Mouse (Mus musculus) pancreas, adult 10 weeks (tissue): Measurements from ENCODE around the gene Gm7954. TPM values are rescaled to one million over a fixed set of nuclear protein-coding genes. Genes with fewer than 3 reads are reported as not detected.

Source experiments
- polyA plus RNA-seq: library from polyadenylated mRNA; stranded (reverse); fragments of 350-450 nt; fragmentation: Illumina TruSeq; extraction: RNeasy Lipid Tissue Mini Kit (QIAGEN cat#74804); gene quantifications from one replicate; pipeline ENCODE4 v1.2.3, GENCODE M21; 2015; ENCODE audit warnings: low read depth, low replicate concordance; ENCODE audit not compliant: insufficient read depth

The Gm7954 gene
- polyA plus RNA-seq = not detected

DNA sequence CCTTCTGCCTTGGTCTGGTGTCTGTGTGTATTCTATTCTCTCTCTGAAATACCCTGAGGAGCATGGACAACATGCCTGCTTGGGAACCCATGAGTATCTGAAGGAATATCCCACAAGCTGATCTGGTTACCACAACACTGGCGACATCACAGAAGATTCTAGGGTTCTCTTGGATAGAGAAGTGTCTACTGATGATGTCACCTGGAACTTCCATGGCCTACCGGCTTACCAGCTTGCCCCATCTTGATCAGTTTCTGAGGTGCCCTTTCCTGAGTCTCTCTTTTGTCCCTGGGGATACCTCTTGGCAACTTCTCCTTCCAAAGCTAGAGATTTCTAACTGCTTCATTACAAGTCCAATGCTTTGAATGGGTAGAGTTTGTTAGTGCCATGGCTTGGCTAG lies at the start of gene Gm7954:
TSS of gene Gm7954 (minus strand) at position 101 of the 400 bp plus-strand sequence.

DNA sequence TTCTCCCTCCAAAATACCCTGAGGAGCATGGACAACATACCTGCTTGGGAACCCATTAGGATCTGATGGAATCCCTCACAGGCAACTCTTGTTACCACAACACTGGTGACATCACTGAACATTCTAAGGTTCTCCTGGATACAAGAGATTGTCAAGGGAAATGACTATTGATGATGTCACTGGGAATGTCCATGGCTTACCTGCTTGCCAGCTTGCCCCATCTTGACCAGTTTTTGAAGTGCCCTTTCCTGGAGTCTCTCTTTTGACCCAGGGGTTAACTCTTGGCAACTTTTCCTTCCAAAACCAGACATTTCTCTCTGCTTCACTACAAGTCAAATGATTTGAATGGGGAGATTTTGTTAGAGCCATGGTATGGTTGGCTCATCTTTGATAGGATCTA lies 36.1 kb upstream of the Gm7954 start, which contains the start of gene Gm3486:
TSS of gene Gm3486 (minus strand) at position 101 of the 400 bp plus-strand sequence.

DNA sequence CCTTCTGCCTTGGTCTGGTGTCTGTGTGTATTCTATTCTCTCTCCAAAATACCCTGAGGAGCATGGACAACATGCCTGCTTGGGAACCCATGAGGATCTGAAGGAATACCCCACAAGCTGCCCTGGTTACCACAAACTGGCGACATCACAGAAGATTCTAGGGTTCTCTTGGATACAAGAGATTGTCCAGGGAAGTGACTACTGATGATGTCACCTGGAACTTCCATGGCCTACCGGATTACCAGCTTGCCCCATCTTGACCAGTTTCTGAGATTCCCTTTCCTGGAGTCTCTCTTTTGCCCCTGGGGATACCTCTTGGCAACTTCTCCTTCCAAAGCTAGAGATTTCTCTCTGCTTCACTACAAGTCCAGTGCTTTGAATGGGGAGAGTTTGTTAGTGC lies 45.1 kb downstream of the Gm7954 start, which contains the start of gene Gm6482:
TSS of gene Gm6482 (minus strand) at position 101 of the 400 bp plus-strand sequence.

Other genes starting within 250 kb of the Gm7954 start
- not detected for gene Gm2832, start 174.7 kb downstream of the Gm7954 start, polyA plus RNA-seq
- not detected for gene Gm5798, start 104.9 kb downstream of the Gm7954 start, polyA plus RNA-seq
- not detected for gene Gm7945, start 67.1 kb downstream of the Gm7954 start, polyA plus RNA-seq
- not detected for gene Gm6482, start 45.2 kb downstream of the Gm7954 start, polyA plus RNA-seq
- gene Gm3486, start 36.0 kb upstream of the Gm7954 start, polyA plus RNA-seq = not detected
- gene Gm7970, start 102.1 kb upstream of the Gm7954 start, polyA plus RNA-seq = not detected
- gene 1700049E17Rik2, start 119.7 kb upstream of the Gm7954 start, polyA plus RNA-seq = not detected
- gene Gm3072, start 171.1 kb upstream of the Gm7954 start, polyA plus RNA-seq = not detected
- gene Gm3676, start 193.0 kb upstream of the Gm7954 start, polyA plus RNA-seq = not detected
- gene Gm8068, start 248.4 kb upstream of the Gm7954 start, polyA plus RNA-seq = not detected